Mouse (Mus musculus) liver, embryonic 14.5 days (tissue): ENCODE results near the gene Bcr. TPM values are rescaled to one million over a fixed set of nuclear protein-coding genes. Genes with fewer than 3 reads are reported as not detected.

Experiments
- ATAC-seq: fragments of 200-750 bp; cut with Nextera tagmentation; 2 replicates; pipeline ENCODE4 v1.8.0; 2017; ENCODE audit warnings: moderate number of reproducible peaks, mild to moderate bottlenecking, moderate library complexity; ENCODE audit not compliant: insufficient read depth
- DNase-seq, 3 experiments: peaks; one replicate each; pipeline ENCODE4 v3.0.0-alpha.2; 2012 to 2013; ENCODE audit warnings: low read depth in 3 of 3, low spot score in 3 of 3
- H3K27ac ChIP-seq: fragments of 300-500 bp; sonication (generic); 2 replicates; pipeline ENCODE4 v1.5.1; 2014; ENCODE audit warnings: moderate library complexity, mild to moderate bottlenecking, control low read depth, inconsistent platforms
- H3K27me3 ChIP-seq: fragments of 300-500 bp; sonication (generic); 2 replicates; pipeline ENCODE4 v1.6.1; 2014; ENCODE audit warnings: mild to moderate bottlenecking, low read length, moderate library complexity; ENCODE audit not compliant: control insufficient read depth, insufficient read depth
- H3K36me3 ChIP-seq: fragments of 300-500 bp; sonication (generic); replicated peaks from 2 replicates; pipeline ENCODE4 v1.6.1; 2014; ENCODE audit warnings: low read depth; ENCODE audit not compliant: control insufficient read depth, insufficient read depth
- H3K4me1 ChIP-seq, 2 experiments: fragments of 200-500 bp in 1 of 2; fragments of 300-500 bp in 1 of 2; sonication (generic) in 1 of 2; replicated peaks; 2 replicates each; pipeline ENCODE4 v1.6.1; 2012 to 2014; ENCODE audit warnings: antibody characterized with exemption in 1 of 2, inconsistent platforms in 1 of 2, low read length in 1 of 2; ENCODE audit not compliant: control insufficient read depth in 2 of 2, insufficient read depth in 2 of 2
- H3K4me2 ChIP-seq: fragments of 300-500 bp; sonication (generic); 2 replicates; pipeline ENCODE4 v1.6.1; 2014; ENCODE audit warnings: low read depth, mild to moderate bottlenecking, control low read depth, moderate library complexity
- H3K4me3 ChIP-seq, 2 experiments: fragments of 200-500 bp in 1 of 2; fragments of 300-500 bp in 1 of 2; sonication (generic) in 1 of 2; 2 replicates each; pipeline ENCODE4 v1.5.1; 2012 to 2014; ENCODE audit warnings: low read depth in 2 of 2, low read length in 2 of 2, mild to moderate bottlenecking in 2 of 2, control low read depth in 1 of 2, inconsistent platforms in 1 of 2, moderate library complexity in 1 of 2; ENCODE audit not compliant: insufficient read depth in 1 of 2
- H3K9ac ChIP-seq: fragments of 300-500 bp; sonication (generic); replicated peaks from 2 replicates; pipeline ENCODE4 v1.6.1; 2014; ENCODE audit warnings: mild to moderate bottlenecking, control low read depth, moderate library complexity
- H3K9me3 ChIP-seq: fragments of 300-500 bp; sonication (generic); 2 replicates; pipeline ENCODE4 v1.6.1; 2016; ENCODE audit warnings: low read length, mixed read lengths; ENCODE audit not compliant: control insufficient read depth
- CTCF ChIP-seq: IDR thresholded peaks from 2 replicates; pipeline ENCODE4 v1.5.1; 2016; ENCODE audit warnings: antibody characterized with exemption, low read depth, control low read depth
- EP300 ChIP-seq: IDR thresholded peaks from 2 replicates; pipeline ENCODE4 v1.6.1; 2016; ENCODE audit warnings: antibody characterized with exemption, low read depth
- WGBS: fragments of 180-500 bp; shearing (Covaris S2); extraction: QIAGEN DNeasy Blood & Tissue Kit; methylation state at CpG from one replicate; pipeline ENCODE4 v1.1.7; 2014; ENCODE audit not compliant: insufficient replicate concordance; 5-methylcytosine and 5-hydroxymethylcytosine counted together
- polyA plus RNA-seq, 2 experiments: library from polyadenylated mRNA; depleted of rRNA in 1 of 2; stranded (reverse) in 1 of 2; unstranded in 1 of 2; fragments of >200 nt; fragmentation: Nextera tagmentation in 1 of 2; extraction: Ambion mirVana in 1 of 2; gene quantifications; 2 replicates each; pipeline versions ENCODE4 v1.2.1 to v1.2.3; 2012 to 2014

The Bcr gene
- polyA plus RNA-seq, 2 experiments, result 0.85 to 3.5 TPM

- DNase-seq, result peak in 2 of 3 experiments; percentile 19 to 35
- no peak overlapping the region for H3K27ac ChIP-seq
Observed at GRCm38 (mm10) chr10:75121028-75121427, 60.6 kb downstream of the Bcr start.

GRCm38 (mm10) chr10:75125577-75125976 is 65.2 kb downstream of the Bcr start:
- 35% methylated on average over 4 of the region's 4 CpGs for WGBS

More at GRCm38 (mm10) chr10:75121028-75121427, 60.6 kb downstream of the Bcr start:
- H3K4me3 ChIP-seq, result no peak overlapping the region
- no peaks in the 10 kb centered on the region for H3K27me3 ChIP-seq
- ATAC-seq, result peak; percentile 26; the same call in 1 of the 2 replicates
- no peaks in the 10 kb centered on the region for H3K36me3 ChIP-seq
- TF ChIP-seq EP300, result no peak
- TF ChIP-seq CTCF, result no peak
- no peak overlapping the region for H3K4me2 ChIP-seq
- WGBS, result 26% methylated on average over 5 of the region's 5 CpGs
- H3K9ac ChIP-seq, result no peak overlapping the region
- no peaks in the 10 kb centered on the region for H3K9me3 ChIP-seq
- H3K4me1 ChIP-seq, result peaks cover 0 to 5% of the 10 kb centered on the region in 2 experiments; a peak in 2 of 4 replicates

GRCm38 (mm10) chr10:75129283-75129710 is 68.9 kb downstream of the Bcr start:
- H3K4me2 ChIP-seq, result no peak overlapping the region
- ATAC-seq (no peak), DNase-seq (no peak)
- H3K4me3 ChIP-seq, result no peak overlapping the region
- H3K4me1 ChIP-seq, result 0 out of 4 replicates have a peak, but pooled peaks cover 0 to 2% of the 10 kb centered on the region in 2 experiments
- TF ChIP-seq CTCF (no peak), EP300 (no peak)
- H3K9ac ChIP-seq, result no peak overlapping the region
- H3K36me3 ChIP-seq, result no peaks in the 10 kb centered on the region
- no peaks in the 10 kb centered on the region for H3K9me3 ChIP-seq
- H3K27me3 ChIP-seq, result no peaks in the 10 kb centered on the region
- H3K27ac ChIP-seq, result no peak overlapping the region
- WGBS, result 62% methylated on average over 7 of the region's 7 CpGs

More at GRCm38 (mm10) chr10:75125577-75125976, 65.2 kb downstream of the Bcr start:
- Histone ChIP-seq H3K27ac (no peak overlapping the region), H3K36me3 (no peaks in the 10 kb centered on the region), H3K9ac (no peak overlapping the region), H3K9me3 (no peaks in the 10 kb centered on the region), H3K4me3 (no peak overlapping the region), H3K4me1 (peaks cover 0 to 5% of the 10 kb centered on the region in 2 experiments; a peak in 1 of 4 replicates), H3K27me3 (no peaks in the 10 kb centered on the region), H3K4me2 (no peak overlapping the region)
- DNase-seq (no peak), ATAC-seq (no peak)
- TF ChIP-seq CTCF (no peak), EP300 (no peak)

GRCm38 (mm10) chr10:75130372-75131046 is 70.1 kb downstream of the Bcr start:
- Histone ChIP-seq H3K27ac (no peak overlapping the region), H3K9me3 (no peaks in the 10 kb centered on the region), H3K4me3 (no peak overlapping the region), H3K36me3 (no peaks in the 10 kb centered on the region), H3K9ac (no peak overlapping the region), H3K4me1 (0 out of 4 replicates have a peak, but pooled peaks cover 0 to 2% of the 10 kb centered on the region in 2 experiments), H3K4me2 (no peak overlapping the region), H3K27me3 (no peaks in the 10 kb centered on the region)
- ATAC-seq (no peak), DNase-seq (no peak)
- WGBS, result 58% methylated on average over 4 of the region's 4 CpGs
- TF ChIP-seq CTCF, result no peak

- no peaks in the 10 kb centered on the region for H3K36me3 ChIP-seq
- H3K27me3 ChIP-seq, result no peaks in the 10 kb centered on the region
- no peak overlapping the region for H3K4me2 ChIP-seq
- H3K9me3 ChIP-seq, result no peaks in the 10 kb centered on the region
- 0 out of 4 replicates have a peak, but pooled peaks cover 0 to 2% of the 10 kb centered on the region in 2 experiments for H3K4me1 ChIP-seq
- no peak for ATAC-seq
- H3K9ac ChIP-seq, result no peak overlapping the region
- no peak overlapping the region for H3K4me3 ChIP-seq
- DNase-seq, result no peak
- 46% methylated on average over 8 of the region's 8 CpGs for WGBS
- TF ChIP-seq EP300, result no peak
- H3K27ac ChIP-seq, result no peak overlapping the region
Observed at GRCm38 (mm10) chr10:75131625-75132024, 71.2 kb downstream of the Bcr start.
